Mouse (Mus musculus) limb, embryonic 13.5 days (tissue): Measurements from ENCODE around the gene Pdlim7. TPM values are rescaled to one million over a fixed set of nuclear protein-coding genes. Genes with fewer than 3 reads are reported as not detected.
A peak's percentile ranks its signal among the peaks of the same experiment; 100 is the strongest.

ENCODE experiments used
- ATAC-seq: fragments of 200-750 bp; cut with Nextera tagmentation; 2 replicates; pipeline ENCODE4 v1.8.0; 2017; ENCODE audit warnings: low read depth, moderate number of reproducible peaks, moderate TSS enrichment; ENCODE audit not compliant: low FRiP score
- H3K27ac ChIP-seq: fragments of 300-500 bp; sonication (generic); 2 replicates; pipeline ENCODE4 v1.5.1; 2015; ENCODE audit warnings: inconsistent platforms, mild to moderate bottlenecking, moderate library complexity
- H3K27me3 ChIP-seq: fragments of 300-500 bp; sonication (generic); 2 replicates; pipeline ENCODE4 v1.6.1; 2015; ENCODE audit warnings: mild to moderate bottlenecking, inconsistent platforms
- H3K36me3 ChIP-seq: fragments of 300-500 bp; sonication (generic); 2 replicates; pipeline ENCODE4 v1.6.1; 2015; ENCODE audit warnings: inconsistent platforms, mild to moderate bottlenecking, moderate library complexity
- H3K4me1 ChIP-seq: fragments of 300-500 bp; sonication (generic); 2 replicates; pipeline ENCODE4 v1.6.1; 2015; ENCODE audit warnings: inconsistent platforms
- H3K4me2 ChIP-seq: fragments of 300-500 bp; sonication (generic); replicated peaks from 2 replicates; pipeline ENCODE4 v1.6.1; 2015; ENCODE audit warnings: inconsistent platforms, mild to moderate bottlenecking, moderate library complexity
- H3K4me3 ChIP-seq: fragments of 300-500 bp; sonication (generic); 2 replicates; pipeline ENCODE4 v1.5.1; 2015; ENCODE audit warnings: moderate library complexity, mild to moderate bottlenecking, inconsistent platforms
- H3K9ac ChIP-seq: fragments of 300-500 bp; sonication (generic); 2 replicates; pipeline ENCODE4 v1.6.1; 2015; ENCODE audit warnings: mild to moderate bottlenecking, inconsistent platforms
- H3K9me3 ChIP-seq: fragments of 300-500 bp; sonication (generic); 2 replicates; pipeline ENCODE4 v1.6.1; 2016; ENCODE audit warnings: inconsistent platforms
- WGBS: fragments of 180-500 bp; shearing (Covaris S2); methylation state at CpG from one replicate; pipeline ENCODE4 v1.1.7; 2015; 5-methylcytosine and 5-hydroxymethylcytosine counted together
- microRNA-seq: library from miRNA; unstranded; fragments of <30 nt; microRNA quantifications from one replicate; pipeline ENCODE4, GENCODE M21; 2016
- polyA plus RNA-seq: library from polyadenylated mRNA; unstranded; fragments of >200 nt; fragmentation: Nextera tagmentation; extraction: Ambion mirVana; gene quantifications from 2 replicates; pipeline ENCODE4 v1.2.1, GENCODE M21; 2015

The Pdlim7 gene
- polyA plus RNA-seq, 1 experiment from 2014 or later = 175 TPM

GRCm38 (mm10) chr13:55450511-55450980 lies 62.9 kb downstream of the Pdlim7 start:
- no peak overlapping the region for H3K9ac ChIP-seq
- H3K4me2 ChIP-seq = no peak overlapping the region
- H3K36me3 ChIP-seq = peaks cover 65% of the 10 kb centered on the region
- WGBS = 94% methylated on average over 11 of the region's 11 CpGs
- no peaks in the 10 kb centered on the region for H3K27me3 ChIP-seq
- no peak for ATAC-seq
- no peak overlapping the region for H3K4me3 ChIP-seq
- peaks cover 25% of the 10 kb centered on the region for H3K4me1 ChIP-seq
- no peak overlapping the region for H3K27ac ChIP-seq
- no peaks in the 10 kb centered on the region for H3K9me3 ChIP-seq

GRCm38 (mm10) chr13:55449679-55450441 lies 63.6 kb downstream of the Pdlim7 start:
- Histone ChIP-seq H3K27ac (no peak overlapping the region), H3K4me3 (no peak overlapping the region), H3K36me3 (peaks cover 58% of the 10 kb centered on the region), H3K27me3 (no peaks in the 10 kb centered on the region), H3K9ac (no peak overlapping the region), H3K4me1 (peaks cover 25% of the 10 kb centered on the region), H3K4me2 (no peak overlapping the region), H3K9me3 (no peaks in the 10 kb centered on the region)
- WGBS = 90% methylated on average over 17 of the region's 17 CpGs
- ATAC-seq = no peak

- Histone ChIP-seq H3K9me3 (no peaks in the 10 kb centered on the region), H3K4me1 (peaks cover 25% of the 10 kb centered on the region), H3K9ac (no peak overlapping the region), H3K27me3 (no peaks in the 10 kb centered on the region), H3K27ac (no peak overlapping the region), H3K4me3 (no peak overlapping the region), H3K4me2 (no peak overlapping the region), H3K36me3 (peaks cover 52% of the 10 kb centered on the region)
- no peak for ATAC-seq
- 88% methylated on average over 9 of the region's 9 CpGs for WGBS
Observed at GRCm38 (mm10) chr13:55449205-55449604, 64.3 kb downstream of the Pdlim7 start.

DNA sequence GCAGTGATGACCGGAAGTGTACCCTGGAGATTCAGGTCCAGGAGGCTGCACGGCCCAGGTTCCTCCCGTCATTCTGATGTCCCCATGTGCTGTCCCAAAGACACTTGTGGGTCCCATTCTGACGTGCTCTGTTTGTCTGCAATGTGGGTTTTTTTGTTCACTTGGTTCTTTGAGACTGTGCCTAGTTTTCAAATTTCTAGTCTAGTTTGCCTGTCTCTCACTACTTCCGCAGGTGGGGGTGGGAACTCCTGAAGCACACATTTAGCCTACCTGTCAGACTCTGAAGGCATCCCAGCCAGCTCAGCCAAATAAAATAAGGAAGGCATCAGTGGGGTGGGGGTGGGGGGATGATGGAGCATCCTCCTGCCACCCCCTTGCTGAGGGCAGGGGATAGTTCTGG lies 65.3 kb downstream of the Pdlim7 start:
- 93% methylated on average over 5 of the region's 5 CpGs for WGBS
- Histone ChIP-seq H3K36me3 (peaks cover 41% of the 10 kb centered on the region), H3K9ac (no peak overlapping the region), H3K4me3 (no peak overlapping the region), H3K4me2 (no peak overlapping the region), H3K27me3 (no peaks in the 10 kb centered on the region), H3K9me3 (no peaks in the 10 kb centered on the region), H3K4me1 (peaks cover 32% of the 10 kb centered on the region), H3K27ac (no peak overlapping the region)
- ATAC-seq = no peak

DNA sequence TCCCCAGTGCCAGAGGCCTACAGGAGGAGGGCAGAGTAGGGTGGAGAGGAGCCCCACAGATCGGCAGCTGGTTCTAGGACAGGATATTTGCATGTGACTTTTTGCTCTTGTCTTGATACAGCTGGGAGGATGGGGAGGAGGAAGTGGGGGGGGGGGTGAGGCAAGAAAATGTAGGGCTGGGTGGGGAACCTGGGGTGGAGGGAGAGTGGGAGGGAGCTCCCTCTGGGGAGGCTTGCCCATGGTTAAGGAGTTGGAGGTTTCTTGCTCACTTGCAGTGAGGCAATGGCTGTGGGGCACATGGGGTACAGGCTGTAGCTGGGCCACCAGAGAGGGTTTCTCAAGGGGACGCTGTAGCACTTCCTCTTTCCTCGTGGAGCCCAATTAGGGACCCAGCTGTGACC lies 65.9 kb downstream of the Pdlim7 start:
- no peaks in the 10 kb centered on the region for H3K27me3 ChIP-seq
- H3K4me3 ChIP-seq = no peak overlapping the region
- H3K9me3 ChIP-seq = no peaks in the 10 kb centered on the region
- H3K9ac ChIP-seq = peak overlapping the region; percentile 53; the same call in 1 of the 2 replicates
- H3K36me3 ChIP-seq = peaks cover 35% of the 10 kb centered on the region
- peak overlapping the region; percentile 86; the same call in 1 of the 2 replicates for H3K4me2 ChIP-seq
- WGBS = 59% methylated on average over 3 of the region's 3 CpGs
- peaks cover 32% of the 10 kb centered on the region for H3K4me1 ChIP-seq
- ATAC-seq = no peak
- no peak overlapping the region for H3K27ac ChIP-seq

DNA sequence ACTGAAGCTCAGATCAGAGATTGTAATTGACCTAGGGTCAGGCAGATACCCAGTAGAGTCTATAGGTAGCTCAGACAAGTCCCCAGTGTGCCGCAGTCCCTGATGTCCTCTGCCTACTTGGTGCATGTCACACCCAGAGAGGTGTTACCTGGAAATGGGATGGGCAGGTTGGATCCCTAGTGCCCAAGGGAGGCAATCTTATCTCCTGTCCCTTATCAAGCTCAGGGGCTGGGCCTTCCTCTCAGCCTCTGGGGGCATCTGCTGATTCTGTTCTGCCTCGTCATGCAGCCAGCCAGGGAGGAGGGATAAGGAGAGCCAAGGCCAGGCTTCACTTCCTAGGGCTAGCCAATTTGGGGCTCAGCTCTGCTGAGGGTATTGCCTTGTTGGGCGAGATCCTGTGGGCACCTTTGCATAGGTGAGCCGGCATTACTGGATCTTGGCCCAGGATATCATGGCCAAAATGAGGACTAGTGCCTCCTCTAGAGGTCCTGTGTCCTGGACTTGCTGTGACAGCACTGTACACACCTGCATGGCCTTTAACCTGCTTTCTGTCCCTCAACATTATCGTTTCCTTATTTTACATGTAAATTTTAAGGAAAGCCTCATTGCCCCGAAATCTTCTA lies 66.9 kb downstream of the Pdlim7 start:
- 83% methylated on average over 6 of the region's 6 CpGs for WGBS
- Histone ChIP-seq H3K36me3 (peaks cover 26% of the 10 kb centered on the region), H3K27ac (no peak overlapping the region)

More for the DNA sequence above, 66.9 kb downstream of the Pdlim7 start:
- no peaks in the 10 kb centered on the region for H3K9me3 ChIP-seq
- H3K4me3 ChIP-seq = peak overlapping the region; percentile 86
- H3K9ac ChIP-seq = peak overlapping the region; percentile 96
- no peaks in the 10 kb centered on the region for H3K27me3 ChIP-seq
- ATAC-seq = no peak
- H3K4me2 ChIP-seq = peak overlapping the region; percentile 86
- peaks cover 32% of the 10 kb centered on the region for H3K4me1 ChIP-seq

Small RNA genes within 50 kb of the gene (microRNA-seq; reads per million reads assigned to microRNA genes)
- not detected for gene Mir6943
- 27.2 reads per million, percentile 38 among the genes with 10 or more reads in this experiment for gene Mir6944
- gene Mir6945 = 1.4 reads per million

Other genes starting within 250 kb of the Pdlim7 start
- 371 and 378 TPM in 2 replicates for gene Prelid1, start 193.2 kb downstream of the Pdlim7 start, polyA plus RNA-seq
- 104 and 109 TPM in 2 replicates for gene Rab24, start 191.7 kb downstream of the Pdlim7 start, polyA plus RNA-seq
- gene Mxd3, start 183.9 kb downstream of the Pdlim7 start, polyA plus RNA-seq = 40.9 and 41.0 TPM in 2 replicates
- gene Lman2, start 150.9 kb downstream of the Pdlim7 start, polyA plus RNA-seq = 93.9 and 94.0 TPM in 2 replicates
- gene Rgs14, start 143.9 kb downstream of the Pdlim7 start, polyA plus RNA-seq = 1.3 and 1.5 TPM in 2 replicates
- gene Slc34a1, start 115.5 kb downstream of the Pdlim7 start, polyA plus RNA-seq = 0.06 TPM in 1 of 2 replicates, not detected in the other
- gene Pfn3, start 98.4 kb downstream of the Pdlim7 start, polyA plus RNA-seq = 0.29 TPM in 1 of 2 replicates, not detected in the other
- gene F12, start 86.9 kb downstream of the Pdlim7 start, polyA plus RNA-seq = 0.08 and 0.51 TPM in 2 replicates
- 48.1 and 50.1 TPM in 2 replicates for gene Grk6, start 68.6 kb downstream of the Pdlim7 start, polyA plus RNA-seq
- 0.79 and 0.87 TPM in 2 replicates for gene Prr7, start 49.4 kb downstream of the Pdlim7 start, polyA plus RNA-seq
- gene Dbn1, start 25.6 kb downstream of the Pdlim7 start, polyA plus RNA-seq = 297 and 304 TPM in 2 replicates
- gene Dok3, start 15.6 kb upstream of the Pdlim7 start, polyA plus RNA-seq = 2.3 and 2.9 TPM in 2 replicates
- gene Ddx41, start 23.0 kb upstream of the Pdlim7 start, polyA plus RNA-seq = 71.4 and 73.4 TPM in 2 replicates
- 50.7 and 52.8 TPM in 2 replicates for gene Fam193b, start 57.4 kb upstream of the Pdlim7 start, polyA plus RNA-seq
- 166 and 175 TPM in 2 replicates for gene Tmed9, start 60.1 kb upstream of the Pdlim7 start, polyA plus RNA-seq
- 34.8 and 37.3 TPM in 2 replicates for gene B4galt7, start 86.2 kb upstream of the Pdlim7 start, polyA plus RNA-seq
- 71.8 and 77.7 TPM in 2 replicates for gene Caml, start 109.3 kb upstream of the Pdlim7 start, polyA plus RNA-seq
- 38.8 and 39.9 TPM in 2 replicates for gene Ddx46, start 121.4 kb upstream of the Pdlim7 start, polyA plus RNA-seq
- 65.9 and 66.4 TPM in 2 replicates for gene B230219D22Rik, start 179.4 kb upstream of the Pdlim7 start, polyA plus RNA-seq
- gene Txndc15, start 201.0 kb upstream of the Pdlim7 start, polyA plus RNA-seq = 109 and 113 TPM in 2 replicates
- gene Pcbd2, start 213.7 kb upstream of the Pdlim7 start, polyA plus RNA-seq = 40.2 and 49.8 TPM in 2 replicates